Mouse (Mus musculus) spleen, adult 18-20 months (tissue): ENCODE measurements around the gene Prpf3.
"Not testable (repeated sequence)": the region's sequence is repeated elsewhere in the genome, so short reads cannot be mapped to it uniquely, and the experiment has no call there.

Experiments used
- DNase-seq, 2 experiments: peaks; one replicate each; pipeline ENCODE4 v3.0.0; 2022; ENCODE audit warnings: mixed read lengths in 2 of 2

The Prpf3 gene

GRCm38 (mm10) chr3:95818571-95819288 lies 37.0 kb downstream of the Prpf3 start, which contains the start of gene Rprd2:
Rprd2 (minus strand) TSS chr3:95818863.
- DNase-seq: peak; percentile 62 to 71

DNA sequence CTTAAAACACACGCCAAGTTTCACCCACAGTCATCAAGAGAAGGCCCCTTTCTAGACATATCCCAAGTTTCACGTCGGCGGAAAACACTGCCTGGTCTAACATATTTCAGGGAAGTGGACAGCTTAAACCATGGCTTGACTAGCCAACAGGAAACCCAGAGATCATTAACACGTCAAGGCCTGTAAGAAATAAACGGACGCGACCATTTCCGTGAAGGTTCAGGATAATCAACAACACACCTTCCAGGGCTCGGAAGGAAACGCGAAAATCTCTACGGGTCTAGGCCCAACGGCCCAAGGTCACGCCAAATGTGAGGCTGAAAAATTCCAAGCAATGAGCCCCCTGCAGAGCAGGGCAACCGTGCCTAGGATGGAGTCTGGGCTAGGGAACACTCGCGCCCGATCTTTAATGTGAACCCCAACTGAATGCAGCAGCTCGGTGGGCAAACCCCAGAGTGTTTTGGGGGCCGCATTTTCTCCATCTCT lies 37.6 kb downstream of the Prpf3 start:
- DNase-seq: peak in 1 of 2 experiments; percentile 39

DNA sequence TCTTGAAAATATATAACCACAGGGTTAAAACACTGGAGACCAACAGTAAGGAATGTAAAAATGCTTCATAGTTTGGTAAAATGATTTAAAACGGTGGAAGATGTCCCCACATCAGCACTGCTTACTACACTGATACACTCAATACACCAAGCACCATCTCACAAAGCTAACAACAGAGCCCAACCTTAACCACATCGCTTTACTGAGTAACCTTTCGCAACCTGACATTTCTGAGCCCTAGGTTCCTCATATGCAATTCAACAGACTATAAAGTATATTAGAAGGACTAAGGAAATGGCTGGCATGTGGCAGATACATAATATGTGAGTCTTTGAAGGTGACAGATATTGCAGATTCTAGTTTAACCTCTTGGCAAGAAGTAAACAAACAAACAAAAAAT lies 39.0 kb downstream of the Prpf3 start:
- DNase-seq: no peak

DNA sequence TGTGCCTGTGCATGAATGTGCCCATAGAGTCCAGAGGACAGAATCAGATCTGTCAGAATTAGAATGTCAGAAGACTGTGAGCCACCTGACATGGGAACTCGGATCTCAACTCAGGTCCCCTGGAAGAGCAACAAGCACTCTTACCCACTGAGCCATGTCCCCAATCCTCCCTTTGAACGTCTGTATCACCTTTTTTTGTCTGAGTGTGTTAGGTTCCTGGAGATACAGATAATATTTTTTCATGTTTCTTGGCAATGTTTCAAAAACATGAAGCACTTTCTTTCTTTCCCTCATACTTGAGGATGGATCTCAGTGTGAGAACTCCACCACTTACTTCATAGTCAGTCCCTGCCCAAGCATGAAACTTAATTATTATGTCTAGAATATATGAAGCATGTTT lies 47.3 kb downstream of the Prpf3 start:
- DNase-seq: no peak

DNA sequence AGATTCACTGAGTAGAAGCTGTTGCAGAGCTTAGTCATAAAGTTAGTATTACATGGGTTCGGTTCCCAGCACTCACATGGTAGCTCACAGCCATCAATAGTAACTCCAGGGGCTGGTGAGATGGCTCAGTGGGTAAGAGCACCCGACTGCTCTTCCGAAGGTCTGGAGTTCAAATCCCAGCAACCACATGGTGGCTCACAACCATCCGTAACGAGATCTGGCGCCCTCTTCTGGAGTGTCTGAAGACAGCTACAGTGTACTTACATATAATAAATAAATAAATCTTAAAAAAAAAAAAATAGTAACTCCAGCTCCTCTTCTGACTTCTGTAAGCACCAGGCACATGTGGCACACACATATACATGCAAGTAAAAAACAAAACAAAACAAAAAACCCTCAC lies 48.1 kb downstream of the Prpf3 start:
- not testable (repeated sequence) for DNase-seq

- no peak for DNase-seq
Observed at GRCm38 (mm10) chr3:95806677-95807076, 49.0 kb downstream of the Prpf3 start.

GRCm38 (mm10) chr3:95803851-95804250 lies 51.8 kb downstream of the Prpf3 start:
- DNase-seq: no peak

DNA sequence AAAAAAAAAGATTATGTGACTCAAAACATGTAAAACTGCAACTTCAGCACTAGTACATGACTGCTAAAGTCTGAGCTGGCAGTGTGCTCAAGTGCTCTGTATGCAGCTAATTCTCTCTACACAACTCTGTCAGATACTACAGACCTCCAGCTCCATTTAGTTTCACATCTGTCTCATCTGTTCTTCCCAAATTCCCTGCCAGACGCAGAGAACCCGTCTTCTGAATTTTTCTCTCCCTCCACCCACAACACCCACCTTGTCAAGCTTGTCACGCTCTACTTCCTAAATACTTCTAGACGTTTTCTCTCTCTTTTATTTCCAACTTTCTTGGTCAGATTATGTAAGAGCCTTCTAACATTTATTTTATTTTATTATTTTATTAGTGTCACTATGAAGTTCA lies 56.9 kb downstream of the Prpf3 start:
- DNase-seq: no peak

DNA sequence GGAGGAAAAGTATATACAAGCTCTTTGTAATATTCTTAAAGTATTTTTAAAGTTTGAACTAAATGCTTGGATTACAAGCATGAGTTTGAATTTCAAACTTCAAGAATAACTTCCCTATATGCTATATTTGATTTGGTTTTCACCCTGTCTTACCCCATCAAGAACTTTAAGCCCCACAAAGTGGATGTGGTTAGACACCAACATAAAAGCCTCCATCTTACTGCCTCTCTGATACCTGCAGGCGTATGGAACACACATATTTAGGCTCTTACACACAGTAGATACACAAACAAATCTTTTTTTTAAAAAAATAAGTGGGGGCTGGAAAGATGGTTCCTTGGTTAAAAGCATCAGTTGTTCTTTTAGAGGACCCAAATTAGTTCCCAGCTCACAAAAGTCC lies 61.4 kb downstream of the Prpf3 start:
- DNase-seq: no peak

DNA sequence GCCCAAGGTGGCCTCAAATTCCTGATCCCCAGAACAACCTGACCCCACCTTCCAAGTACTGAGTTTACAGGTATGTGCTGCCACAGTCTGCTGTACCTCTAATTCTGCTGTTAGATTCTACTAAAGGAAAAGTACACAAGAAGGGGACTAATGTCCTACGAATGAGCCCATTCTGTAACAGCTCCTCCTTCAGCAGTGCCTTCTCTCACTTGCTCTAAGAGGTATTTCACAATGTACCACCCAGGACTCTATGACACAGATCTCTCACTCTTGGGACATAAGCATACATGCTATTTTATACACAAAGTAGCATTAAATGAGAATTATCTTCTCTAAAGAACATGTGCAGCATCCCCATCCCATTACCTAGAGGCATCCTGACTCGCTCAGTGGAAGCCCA lies 62.0 kb downstream of the Prpf3 start:
- DNase-seq: no peak

GRCm38 (mm10) chr3:95785501-95785900 lies 70.2 kb downstream of the Prpf3 start:
- DNase-seq: no peak
